ENCODE assay signal across 13 mouse cellular contexts in the genomic region with DNA sequence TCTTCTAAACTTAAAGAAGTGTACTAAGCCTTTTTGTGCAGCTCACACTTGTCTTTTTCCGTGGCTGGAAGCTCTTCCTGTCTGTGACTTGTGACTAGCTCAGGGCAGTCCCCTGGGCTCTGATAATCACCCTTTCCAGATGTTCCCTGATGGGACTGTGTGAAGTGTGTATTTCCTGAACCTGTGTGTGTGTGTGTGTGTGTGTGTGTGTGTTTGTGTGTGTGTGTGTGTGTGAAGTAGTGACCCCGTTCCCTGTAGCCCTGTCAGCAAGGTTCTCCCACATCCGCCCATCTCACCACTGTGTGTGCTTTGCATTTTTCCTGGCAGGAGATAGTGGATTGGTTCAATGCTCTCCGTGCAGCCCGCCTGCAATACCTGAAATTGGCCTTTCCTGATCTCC.
"Had no signal": no experiment of that assay in that cellular context is flagged by ENCODE, and none has a peak within 500 bp of the region (broad histone marks: within the 10 kb centered on the region; RNA-seq: fewer than 3 reads in every experiment).

No protein-coding gene starts in this region.

- H3K9me3 ChIP-seq: limb, embryonic 15.5 days; liver, embryonic 15.5 days; neural tube, embryonic 15.5 days had no signal

- H3K4me1 ChIP-seq: limb, embryonic 15.5 days; neural tube, embryonic 15.5 days had no signal

- H3K27me3 ChIP-seq: limb, embryonic 15.5 days; liver, embryonic 15.5 days; neural tube, embryonic 15.5 days had no signal

- H3K4me2 ChIP-seq: limb, embryonic 15.5 days; liver, embryonic 15.5 days; lung, embryonic 14.5 days; neural tube, embryonic 15.5 days had no signal

- H3K27ac ChIP-seq: kidney, postnatal 0 days; limb, embryonic 15.5 days; liver, embryonic 15.5 days; neural tube, embryonic 15.5 days had no signal

- H3K4me3 ChIP-seq: limb, embryonic 15.5 days; liver, embryonic 15.5 days; myocyte; neural tube, embryonic 15.5 days had no signal

- H3K9ac ChIP-seq: limb, embryonic 15.5 days; liver, embryonic 15.5 days; lung, embryonic 14.5 days; neural tube, embryonic 15.5 days had no signal

- DNase-seq: kidney, adult 8-10 months; layer of hippocampus, postnatal 36 days; lung, embryonic 14.5 days; lung, postnatal 10 days; lung, postnatal 4 days; midbrain, embryonic 14.5 days; right cerebral cortex, adult 18-20 months; thymus, postnatal 14 days had no signal

- H3K36me3 ChIP-seq: limb, embryonic 15.5 days; neural tube, embryonic 15.5 days had no signal
